Mouse (Mus musculus) left cerebral cortex, adult 2 months (tissue): Measurements from ENCODE around the gene Tdrd3. TPM values are rescaled to one million over a fixed set of nuclear protein-coding genes. Genes with fewer than 3 reads are reported as not detected.

Experiments used
- DNase-seq, 2 experiments: peaks; one replicate each; pipeline ENCODE4 v3.0.0; 2021 to 2022; ENCODE audit warnings: low spot score in 2 of 2, mixed read lengths in 1 of 2; ENCODE audit errors: extremely low spot score in 1 of 2
- H3K27ac ChIP-seq: fragments of 200-600 bp; 2 replicates; pipeline ENCODE4 v1.8.1; 2022
- H3K4me3 ChIP-seq: fragments of 200-600 bp; 2 replicates; pipeline ENCODE4 v1.8.1; 2022
- CTCF ChIP-seq: fragments of 200-600 bp; IDR thresholded peaks from 2 replicates; pipeline ENCODE4 v1.8.1; 2022; ENCODE audit warnings: antibody characterized with exemption, mild to moderate bottlenecking, moderate library complexity
- intact Hi-C: fragments of 180-260 bp; cut with DNase I; formaldehyde crosslinking; loops from one replicate; pipeline ENCODE4 v1.15.1; 2025
- total RNA-seq, 2 experiments: library from RNA; stranded (reverse); gene quantifications; 2 replicates each; pipeline ENCODE4 v1.2.3; 2021

Gene Tdrd3
- total RNA-seq, 2 experiments from 2014 or later: 25.1 to 28.5 TPM

DNA sequence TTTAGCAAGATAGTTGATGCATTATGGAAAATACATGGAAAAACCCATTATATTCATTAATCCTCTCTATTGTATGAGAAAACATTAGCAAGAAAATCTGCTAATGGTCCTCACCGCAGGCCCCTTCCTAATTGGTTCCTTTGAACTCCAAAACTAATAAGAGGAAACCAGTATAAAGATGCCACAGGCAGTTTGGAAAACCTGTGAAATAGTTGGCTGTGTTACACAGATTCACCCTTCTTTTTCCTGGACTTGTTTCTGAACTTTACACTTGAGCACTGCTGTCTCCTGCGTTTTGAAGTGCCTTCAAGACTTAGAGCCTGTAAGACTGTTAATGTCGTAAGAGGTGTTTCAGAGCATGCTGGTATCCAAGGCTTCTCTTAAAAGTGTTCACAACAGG is 98.8 kb downstream of the Tdrd3 start:
- TF ChIP-seq CTCF: no peak
- DNase-seq: no peak
- intact Hi-C loops: no loop called here
- no peak overlapping the region for H3K27ac ChIP-seq
- no peak overlapping the region for H3K4me3 ChIP-seq

DNA sequence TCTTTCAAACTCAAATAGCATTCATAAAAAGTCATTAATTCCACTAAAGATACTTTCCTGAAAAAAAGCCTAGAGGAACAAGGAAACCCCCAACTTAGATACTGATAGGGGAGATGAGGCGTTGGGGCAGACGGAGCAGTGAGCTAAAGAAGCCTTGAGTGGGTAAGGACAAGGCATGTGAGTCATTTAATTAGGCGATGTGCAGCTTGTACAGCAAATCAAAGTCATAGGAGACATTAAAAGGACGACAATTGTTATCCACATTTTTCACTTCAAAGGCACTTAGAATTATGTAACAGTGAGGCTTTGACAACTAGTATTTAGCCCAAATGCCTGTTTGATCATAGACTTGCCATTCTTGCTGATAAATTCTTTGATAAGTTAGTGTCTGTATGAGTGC is 100.9 kb downstream of the Tdrd3 start:
- no peak for DNase-seq
- intact Hi-C loops: no loop called here
- no peak overlapping the region for H3K4me3 ChIP-seq
- no peak for TF ChIP-seq CTCF
- H3K27ac ChIP-seq: no peak overlapping the region

DNA sequence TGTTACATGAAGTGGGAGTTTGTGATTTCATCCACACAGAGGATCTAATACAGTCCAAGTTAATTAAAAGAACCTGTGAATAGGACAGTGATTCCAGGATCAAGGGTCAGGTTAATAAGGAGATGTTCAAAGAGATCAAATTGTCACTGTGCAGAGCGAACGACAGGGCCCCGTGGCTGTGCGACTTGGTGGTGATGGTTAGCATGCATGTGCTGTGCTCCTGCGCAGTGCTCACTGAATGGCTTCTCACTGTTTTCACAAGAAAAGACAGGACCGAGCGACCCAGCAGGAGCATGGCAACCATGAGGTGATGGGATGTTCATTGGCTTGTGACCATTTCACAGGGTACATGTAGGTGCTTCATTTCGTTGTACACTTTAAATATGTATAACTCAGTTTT is 115.4 kb downstream of the Tdrd3 start:
- no peak for TF ChIP-seq CTCF
- H3K27ac ChIP-seq: no peak overlapping the region
- DNase-seq: no peak
- intact Hi-C loops: no loop called here
- no peak overlapping the region for H3K4me3 ChIP-seq

DNA sequence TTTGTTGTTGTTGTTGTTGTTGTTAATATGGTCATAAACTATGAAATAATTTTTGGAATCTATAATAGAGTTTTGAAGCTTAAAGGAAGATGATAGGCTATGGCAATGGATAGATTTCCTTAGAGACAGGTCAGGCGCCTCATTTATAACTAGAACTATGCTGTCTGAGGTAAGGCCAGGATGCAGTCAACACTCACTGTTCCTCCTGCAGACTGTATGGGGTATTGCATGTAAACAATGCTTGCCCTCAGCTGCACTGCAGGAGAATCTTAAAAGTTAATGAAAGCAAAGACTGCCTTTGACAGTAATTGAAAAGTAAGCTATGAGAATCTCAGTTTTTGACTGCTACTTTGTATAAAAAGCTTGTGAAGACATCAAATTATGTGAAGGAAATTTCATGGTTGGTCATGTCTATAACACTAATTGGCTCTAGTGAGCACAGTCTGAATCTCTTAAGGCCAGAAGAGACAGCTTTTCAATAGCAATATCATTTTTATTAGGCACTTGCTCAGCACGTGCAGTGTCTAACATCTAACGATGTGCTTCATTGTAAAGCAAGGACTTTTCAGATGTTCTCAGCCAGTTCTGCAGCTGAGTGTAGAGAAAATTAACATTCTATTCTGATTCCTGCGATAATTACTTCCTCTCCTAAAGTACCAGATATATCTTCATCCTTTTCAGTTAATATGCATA is 120.8 kb downstream of the Tdrd3 start:
- Histone ChIP-seq H3K4me3 (no peak overlapping the region), H3K27ac (no peak overlapping the region)
- intact Hi-C loops: no loop called here
- DNase-seq: no peak
- TF ChIP-seq CTCF: peak; percentile 23

DNA sequence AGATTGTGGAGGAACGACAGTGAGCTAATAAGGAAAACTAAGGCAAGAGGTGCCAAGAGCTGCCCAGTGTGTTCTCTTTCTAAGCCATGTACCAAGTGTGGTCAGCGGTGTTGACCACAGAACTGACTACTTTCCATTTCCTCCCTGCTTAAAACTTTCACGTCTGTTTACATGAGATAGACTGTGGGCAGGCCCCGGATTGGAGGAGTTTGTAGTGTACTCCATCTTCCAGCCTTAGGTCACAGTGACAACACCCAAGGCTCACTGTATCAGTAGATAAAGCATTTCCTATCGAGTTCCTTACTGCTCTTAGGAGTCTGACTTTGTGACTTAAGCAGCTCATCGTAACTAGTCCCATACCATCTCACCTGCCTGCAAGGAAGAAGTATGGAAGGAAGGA is 133.5 kb downstream of the Tdrd3 start:
- no peak for TF ChIP-seq CTCF
- DNase-seq: no peak
- no peak overlapping the region for H3K27ac ChIP-seq
- H3K4me3 ChIP-seq: no peak overlapping the region
- intact Hi-C loops: no loop called here

DNA sequence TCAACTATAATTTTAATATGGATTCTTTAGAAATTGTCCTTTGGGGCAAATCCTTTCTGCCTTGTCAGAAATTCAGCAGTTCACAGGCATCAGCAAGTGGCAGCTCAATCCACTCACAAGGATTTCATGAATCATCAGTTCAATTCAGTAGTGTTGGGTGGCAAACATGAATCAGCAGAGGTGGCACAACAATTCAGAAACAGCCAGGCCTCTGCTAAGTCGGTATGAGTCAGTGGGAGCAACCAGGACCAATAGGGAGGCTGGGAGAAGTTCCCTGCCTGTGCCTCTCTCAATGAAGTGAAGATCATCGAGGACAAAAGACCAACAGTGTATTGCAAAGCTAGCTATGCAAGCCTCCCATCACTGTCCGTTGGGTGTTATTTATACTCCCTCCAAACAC is 135.8 kb downstream of the Tdrd3 start:
- no peak for DNase-seq
- intact Hi-C loops: no loop called here
- TF ChIP-seq CTCF: no peak
- no peak overlapping the region for H3K4me3 ChIP-seq
- no peak overlapping the region for H3K27ac ChIP-seq

DNA sequence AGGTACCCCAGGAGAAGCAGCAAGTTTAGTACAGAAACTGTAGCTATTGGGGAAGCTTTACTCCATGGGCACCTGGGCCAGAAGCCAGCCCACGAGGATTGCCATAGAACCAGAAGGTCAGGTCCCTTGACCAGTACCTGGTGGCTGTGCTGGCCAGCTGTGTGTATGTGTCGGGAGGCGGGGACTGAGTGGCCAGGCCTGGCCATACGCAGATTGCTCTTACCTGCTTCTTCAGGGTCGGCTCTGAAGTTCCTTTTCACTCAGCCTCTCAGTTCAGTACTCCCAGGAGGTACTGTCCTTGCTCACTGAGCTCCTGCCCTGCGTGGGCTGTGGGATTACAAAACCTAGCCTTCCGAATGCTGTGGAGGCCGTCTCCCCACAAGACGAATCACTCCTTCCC is 147.4 kb downstream of the Tdrd3 start:
- no peak for TF ChIP-seq CTCF

DNA sequence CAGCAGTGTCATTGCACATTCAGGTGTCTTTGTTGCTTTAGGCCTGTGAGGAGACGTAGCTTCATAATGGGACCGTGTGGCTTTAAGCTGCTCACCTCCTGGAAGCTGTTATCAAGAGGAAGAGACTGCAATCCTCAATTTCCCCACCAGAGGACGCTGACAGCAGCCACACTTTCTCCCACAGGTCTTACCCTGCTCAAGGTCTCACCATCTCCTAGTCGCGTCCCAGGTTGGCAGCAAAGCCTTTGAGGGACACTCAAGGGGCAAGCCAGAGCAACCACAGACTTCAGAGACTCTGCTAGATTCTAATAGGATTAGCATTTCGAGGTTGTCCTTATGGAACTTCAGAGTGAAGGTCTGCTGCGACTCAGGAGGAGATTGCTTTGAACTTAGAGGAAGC is 149.8 kb downstream of the Tdrd3 start:
- peak; percentile 58 for TF ChIP-seq CTCF
- intact Hi-C loops: loop anchor here (5.0 to 10.0 kb wide), 3 partner anchors 709 to 1419 kb away; no protein-coding TSS in a partner anchor
- DNase-seq: no peak
- Histone ChIP-seq H3K4me3 (no peak overlapping the region), H3K27ac (no peak overlapping the region)

More for the DNA sequence above, 147.4 kb downstream of the Tdrd3 start:
- DNase-seq: no peak
- intact Hi-C loops: loop anchor here (10.0 kb wide), 2 partner anchors 711 to 1421 kb away; no protein-coding TSS in a partner anchor
- H3K4me3 ChIP-seq: no peak overlapping the region
- H3K27ac ChIP-seq: no peak overlapping the region

DNA sequence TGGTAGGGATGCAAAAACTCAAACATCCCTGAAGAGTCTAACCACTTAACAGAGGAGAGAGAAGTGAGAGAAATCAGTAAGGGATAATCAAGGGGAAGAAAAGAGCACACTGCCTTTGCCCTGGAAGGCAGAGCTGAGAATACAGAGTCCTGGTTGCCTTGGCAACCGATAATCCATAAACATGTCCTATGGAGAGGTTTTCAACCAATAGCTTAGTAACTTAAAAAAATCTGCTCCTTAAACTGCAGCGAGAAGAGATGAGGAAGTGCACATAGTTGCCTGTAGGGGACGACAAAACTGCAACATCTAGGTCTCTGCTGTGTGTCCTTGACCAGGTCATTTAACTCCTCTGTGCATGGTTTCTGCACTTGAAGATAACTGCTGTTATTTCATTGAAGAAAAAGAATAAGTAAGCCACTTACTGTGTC is 150.6 kb downstream of the Tdrd3 start:
- DNase-seq: no peak
- TF ChIP-seq CTCF: peak; percentile 76
- H3K4me3 ChIP-seq: no peak overlapping the region
- intact Hi-C loops: loop anchor here (5.0 to 10.0 kb wide), 3 partner anchors 708 to 1418 kb away; no protein-coding TSS in a partner anchor
- no peak overlapping the region for H3K27ac ChIP-seq

DNA sequence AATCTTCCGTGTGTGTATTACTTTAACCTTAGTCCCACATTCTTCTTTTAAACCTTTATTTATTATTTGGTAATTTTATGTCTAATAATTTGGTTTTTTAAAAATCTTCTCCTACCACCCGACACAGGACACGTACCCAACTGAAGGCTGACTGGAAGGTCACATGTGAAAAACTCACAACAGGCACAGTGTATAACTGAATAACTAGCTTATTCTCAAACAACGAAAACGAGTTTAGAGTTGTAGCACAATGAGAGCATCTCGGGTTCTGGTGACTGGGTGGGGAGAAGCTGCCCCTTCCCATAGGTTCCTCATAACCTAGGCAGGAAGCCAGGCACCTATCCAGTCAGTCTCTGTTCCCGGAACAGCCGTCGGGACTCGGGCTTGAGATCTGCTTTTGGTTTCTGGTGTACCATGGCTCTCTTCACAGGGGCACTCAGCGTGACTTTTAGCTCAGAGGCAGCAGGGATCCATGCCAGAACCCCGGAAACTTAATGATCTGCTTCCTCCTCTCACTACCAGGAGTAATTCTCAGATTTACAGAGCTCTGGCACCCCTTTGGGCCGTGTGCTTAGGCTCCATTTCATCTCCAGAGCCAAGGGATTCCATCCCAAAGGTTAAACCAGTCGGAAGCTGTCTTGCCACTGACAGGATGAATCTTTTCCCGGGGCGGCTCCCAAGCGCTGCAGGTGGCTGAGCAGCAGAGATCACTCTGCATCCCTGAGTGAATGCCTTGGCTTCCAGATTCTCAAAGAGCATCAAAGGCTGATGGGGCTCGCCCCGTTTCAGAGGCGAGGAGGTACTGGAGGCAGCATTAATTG is 151.4 kb downstream of the Tdrd3 start:
- peak overlapping the region; percentile 44 for H3K4me3 ChIP-seq
- DNase-seq: peak in 1 of 2 experiments; percentile 29
- no peak for TF ChIP-seq CTCF
- H3K27ac ChIP-seq: peak overlapping the region; percentile 28; the same call in 1 of the 2 replicates
- intact Hi-C loops: loop anchor here (5.0 to 10.0 kb wide), 3 partner anchors 707 to 1417 kb away; no protein-coding TSS in a partner anchor

DNA sequence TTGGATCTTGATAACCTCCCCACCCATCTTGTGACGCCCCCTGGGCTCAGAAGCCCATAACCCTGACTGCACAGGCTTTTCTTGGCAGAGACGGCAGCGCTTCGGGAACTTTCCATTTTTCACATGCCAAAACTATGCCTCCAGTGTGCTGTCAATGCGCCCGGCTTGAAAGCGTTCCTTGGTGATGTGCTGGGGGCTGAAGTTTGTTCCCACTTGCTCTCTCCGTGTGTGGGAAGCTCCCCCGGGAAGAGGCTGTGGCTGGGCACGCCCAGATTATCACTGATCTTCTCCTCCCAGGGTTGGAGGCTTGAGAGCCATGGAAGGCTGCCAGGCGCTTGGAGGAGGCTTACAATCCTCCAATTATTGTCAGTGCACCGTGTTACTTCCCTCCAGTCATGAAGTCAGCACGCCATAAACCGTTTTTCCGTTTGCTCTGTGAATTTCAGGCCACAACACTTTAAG is 152.0 kb downstream of the Tdrd3 start:
- Histone ChIP-seq H3K4me3 (peak overlapping the region; percentile 44), H3K27ac (0 out of 2 replicates have a peak overlapping the region, but pooled peaks have one; percentile 28)
- no peak for TF ChIP-seq CTCF
- DNase-seq: peak; percentile 42 to 46
- intact Hi-C loops: loop anchor here (5.0 to 10.0 kb wide), 3 partner anchors 706 to 1416 kb away; no protein-coding TSS in a partner anchor

DNA sequence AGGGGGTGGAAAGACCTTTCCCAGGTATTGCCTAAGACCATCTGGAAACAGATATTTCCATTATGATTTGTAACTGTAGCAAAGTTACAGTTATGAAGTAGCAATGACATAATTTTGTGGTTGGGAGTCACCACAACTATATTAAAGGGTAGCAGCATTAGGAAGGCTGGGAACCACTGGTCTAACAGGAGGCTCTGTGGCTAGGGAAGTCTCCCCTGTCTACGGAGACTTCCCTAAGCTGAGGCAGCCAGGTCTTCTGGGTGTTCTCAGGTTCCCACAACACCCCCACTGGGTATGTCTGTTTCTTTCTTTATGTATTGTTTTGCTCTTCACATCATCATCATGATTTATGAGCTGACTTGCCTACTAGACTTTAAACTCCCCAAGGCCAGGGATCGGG is 153.0 kb downstream of the Tdrd3 start:
- intact Hi-C loops: loop anchor here (5.0 to 10.0 kb wide), 3 partner anchors 705 to 1415 kb away; no protein-coding TSS in a partner anchor
- DNase-seq: no peak
- H3K27ac ChIP-seq: no peak overlapping the region
- TF ChIP-seq CTCF: no peak
- no peak overlapping the region for H3K4me3 ChIP-seq
